Mouse (Mus musculus): ENCODE measurements around the gene Grik2. TPM values are rescaled to one million over a fixed set of nuclear protein-coding genes. Genes with fewer than 3 reads are reported as not detected.

Gene Grik2
- polyA plus RNA-seq, 1 experiment from 2014 or later: 6.5 TPM

DNA sequence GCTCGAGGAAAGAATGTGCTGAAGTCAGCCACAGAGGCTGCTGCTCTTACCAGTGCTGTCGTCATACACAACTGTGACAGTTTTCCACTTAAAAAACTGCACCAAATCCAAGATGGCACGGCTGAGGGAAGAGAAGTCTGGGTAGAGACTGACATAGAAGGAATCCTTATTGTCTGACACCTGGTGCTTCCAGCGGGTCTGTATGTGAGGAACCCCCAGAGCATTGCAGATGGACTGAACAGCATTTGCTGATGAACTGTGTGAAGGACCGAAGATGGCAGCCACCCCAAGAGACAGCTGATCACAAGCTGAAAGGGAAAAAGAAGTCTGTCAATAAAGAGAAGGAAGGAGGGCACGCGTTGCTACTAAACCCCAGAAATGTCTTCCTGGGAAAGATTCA lies 215.1 kb downstream of the Grik2 start:
- ATAC-seq (ENCODE audit: low FRiP score, low TSS enrichment): no peak
- H3K4me2 ChIP-seq (replicated peaks; ENCODE audit: low read depth, low read length): no peak overlapping the region
- WGBS: 86% methylated on average over 7 of the region's 7 CpGs
- no peaks in the 10 kb centered on the region for H3K9me3 ChIP-seq (ENCODE audit: control insufficient read depth, low read length)
- no peak overlapping the region for H3K9ac ChIP-seq (ENCODE audit: low read depth, low read length)
- no peaks in the 10 kb centered on the region for H3K36me3 ChIP-seq (ENCODE audit: control insufficient read depth, insufficient read depth, low read length)
- H3K4me3 ChIP-seq (ENCODE audit: low read length): no peak overlapping the region
- no peaks in the 10 kb centered on the region for H3K27me3 ChIP-seq (ENCODE audit: control insufficient read depth, insufficient read depth, low read length)
- H3K4me1 ChIP-seq (ENCODE audit: control insufficient read depth, insufficient read depth, low read length): no peaks in the 10 kb centered on the region
- no peak overlapping the region for H3K27ac ChIP-seq (ENCODE audit: low read depth, low read length)

DNA sequence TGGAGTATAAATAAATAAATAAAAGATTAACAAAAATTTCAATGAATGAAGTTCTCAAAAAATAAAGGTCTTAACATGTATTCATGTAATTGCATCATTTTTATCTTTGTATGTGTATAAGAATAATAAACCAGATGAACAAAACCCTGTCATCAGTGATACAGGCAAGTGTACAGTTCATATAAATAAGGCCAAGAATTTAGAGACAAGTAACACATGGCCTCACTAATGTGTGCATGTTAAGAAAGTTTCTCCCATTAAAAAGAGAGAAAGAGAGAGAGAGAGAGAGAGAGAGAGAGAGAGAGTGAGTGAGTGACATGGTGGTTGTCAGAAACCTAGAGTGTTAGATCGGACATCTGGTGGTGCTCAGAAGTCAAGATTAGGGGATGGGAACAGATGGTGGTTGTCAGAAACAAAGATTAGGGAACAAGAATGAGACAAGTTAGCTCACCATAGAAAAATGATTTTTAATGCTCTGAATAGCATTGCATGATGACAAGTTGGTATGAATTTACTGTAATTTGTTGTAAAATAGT lies 228.6 kb downstream of the Grik2 start:
- no peaks in the 10 kb centered on the region for H3K36me3 ChIP-seq (ENCODE audit: control insufficient read depth, insufficient read depth, low read length)
- no peaks in the 10 kb centered on the region for H3K9me3 ChIP-seq (ENCODE audit: control insufficient read depth, low read length)
- H3K27me3 ChIP-seq (ENCODE audit: control insufficient read depth, insufficient read depth, low read length): no peaks in the 10 kb centered on the region
- H3K4me2 ChIP-seq (replicated peaks; ENCODE audit: low read depth, low read length): no peak overlapping the region
- no peak overlapping the region for H3K9ac ChIP-seq (ENCODE audit: low read depth, low read length)
- H3K4me3 ChIP-seq (ENCODE audit: low read length): no peak overlapping the region
- WGBS: 88% methylated on average over 1 of the region's 1 CpGs
- no peaks in the 10 kb centered on the region for H3K4me1 ChIP-seq (ENCODE audit: control insufficient read depth, insufficient read depth, low read length)
- H3K27ac ChIP-seq (ENCODE audit: low read depth, low read length): no peak overlapping the region
- no peak for ATAC-seq (ENCODE audit: low FRiP score, low TSS enrichment)

DNA sequence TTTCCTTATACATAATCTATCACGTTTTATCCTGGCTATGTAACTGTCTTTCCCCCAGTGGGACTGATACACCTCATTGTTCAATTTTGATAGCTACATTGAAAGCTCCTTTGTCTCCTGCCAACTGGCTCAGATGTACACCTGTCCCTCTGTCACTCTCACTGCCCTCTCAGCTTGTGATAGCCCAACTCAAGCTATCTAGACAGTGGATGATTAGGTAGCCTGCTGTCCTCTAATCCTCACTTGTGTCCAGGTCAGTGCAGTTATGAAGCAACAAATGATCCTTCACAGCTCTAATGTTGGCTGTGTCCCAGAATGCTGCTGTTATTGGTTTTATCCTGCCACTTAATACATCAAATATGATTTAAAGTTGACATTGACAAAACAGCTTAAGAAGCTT lies 246.3 kb downstream of the Grik2 start:
- Histone ChIP-seq H3K4me3 (ENCODE audit: low read length) (no peak overlapping the region), H3K4me1 (ENCODE audit: control insufficient read depth, insufficient read depth, low read length) (no peaks in the 10 kb centered on the region), H3K36me3 (ENCODE audit: control insufficient read depth, insufficient read depth, low read length) (no peaks in the 10 kb centered on the region), H3K27ac (ENCODE audit: low read depth, low read length) (no peak overlapping the region), H3K9me3 (ENCODE audit: control insufficient read depth, low read length) (no peaks in the 10 kb centered on the region), H3K4me2 (replicated peaks; ENCODE audit: low read depth, low read length) (no peak overlapping the region), H3K27me3 (ENCODE audit: control insufficient read depth, insufficient read depth, low read length) (no peaks in the 10 kb centered on the region), H3K9ac (ENCODE audit: low read depth, low read length) (no peak overlapping the region)
- ATAC-seq (ENCODE audit: low FRiP score, low TSS enrichment): no peak
- 59% methylated on average over 1 of the region's 1 CpGs for WGBS

DNA sequence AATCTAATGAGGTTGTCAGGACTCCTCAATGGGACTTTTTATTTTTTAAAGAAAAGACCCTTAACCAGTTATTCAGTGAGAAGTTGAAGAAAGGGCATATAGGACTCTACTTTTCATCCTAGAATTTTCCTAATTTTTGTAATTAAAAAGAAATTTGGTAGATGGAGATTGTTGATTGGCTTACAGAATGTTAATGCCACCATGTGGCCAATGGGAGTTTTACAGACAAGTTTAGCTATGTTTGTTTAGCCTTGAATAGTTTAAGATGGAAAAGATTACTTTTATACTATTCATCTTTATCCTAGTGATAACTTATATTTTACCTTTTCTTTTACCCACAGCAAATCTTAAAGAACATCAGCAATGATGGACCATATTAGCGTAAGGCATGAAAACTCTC lies 268.8 kb downstream of the Grik2 start:
- H3K9me3 ChIP-seq (ENCODE audit: control insufficient read depth, low read length): no peaks in the 10 kb centered on the region
- no peak for ATAC-seq (ENCODE audit: low FRiP score, low TSS enrichment)
- H3K9ac ChIP-seq (ENCODE audit: low read depth, low read length): no peak overlapping the region
- no peak overlapping the region for H3K4me3 ChIP-seq (ENCODE audit: low read length)
- H3K4me1 ChIP-seq (ENCODE audit: control insufficient read depth, insufficient read depth, low read length): no peaks in the 10 kb centered on the region
- H3K27ac ChIP-seq (ENCODE audit: low read depth, low read length): no peak overlapping the region
- no peaks in the 10 kb centered on the region for H3K36me3 ChIP-seq (ENCODE audit: control insufficient read depth, insufficient read depth, low read length)
- no peaks in the 10 kb centered on the region for H3K27me3 ChIP-seq (ENCODE audit: control insufficient read depth, insufficient read depth, low read length)
- WGBS: 98% methylated on average over 1 of the region's 1 CpGs
- H3K4me2 ChIP-seq (replicated peaks; ENCODE audit: low read depth, low read length): no peak overlapping the region

DNA sequence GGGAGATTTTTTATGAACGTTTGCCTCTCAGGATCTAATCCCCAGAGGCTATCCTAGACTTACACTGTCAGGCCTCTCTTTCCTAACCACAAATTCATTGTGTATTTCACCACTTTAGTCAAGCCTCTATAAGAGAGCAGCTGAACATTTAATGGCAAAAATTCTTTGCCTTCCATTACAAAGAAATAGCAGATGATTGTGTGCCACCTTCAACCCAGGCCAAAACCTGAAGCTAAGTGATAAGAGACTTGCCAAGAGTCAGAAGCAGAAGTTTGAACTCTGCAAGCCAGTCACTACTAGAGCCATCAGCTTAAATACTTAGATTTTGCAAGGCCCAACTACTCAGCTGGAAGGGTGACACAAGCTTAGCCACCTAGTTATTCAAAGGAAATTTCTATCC lies 287.9 kb downstream of the Grik2 start:
- Histone ChIP-seq H3K27me3 (ENCODE audit: control insufficient read depth, insufficient read depth, low read length) (no peaks in the 10 kb centered on the region), H3K36me3 (ENCODE audit: control insufficient read depth, insufficient read depth, low read length) (no peaks in the 10 kb centered on the region), H3K9me3 (ENCODE audit: control insufficient read depth, low read length) (no peaks in the 10 kb centered on the region), H3K4me2 (replicated peaks; ENCODE audit: low read depth, low read length) (no peak overlapping the region), H3K4me1 (ENCODE audit: control insufficient read depth, insufficient read depth, low read length) (no peaks in the 10 kb centered on the region), H3K27ac (ENCODE audit: low read depth, low read length) (no peak overlapping the region), H3K9ac (ENCODE audit: low read depth, low read length) (no peak overlapping the region), H3K4me3 (ENCODE audit: low read length) (no peak overlapping the region)
- WGBS: 56% methylated on average over 1 of the region's 1 CpGs
- no peak for ATAC-seq (ENCODE audit: low FRiP score, low TSS enrichment)

DNA sequence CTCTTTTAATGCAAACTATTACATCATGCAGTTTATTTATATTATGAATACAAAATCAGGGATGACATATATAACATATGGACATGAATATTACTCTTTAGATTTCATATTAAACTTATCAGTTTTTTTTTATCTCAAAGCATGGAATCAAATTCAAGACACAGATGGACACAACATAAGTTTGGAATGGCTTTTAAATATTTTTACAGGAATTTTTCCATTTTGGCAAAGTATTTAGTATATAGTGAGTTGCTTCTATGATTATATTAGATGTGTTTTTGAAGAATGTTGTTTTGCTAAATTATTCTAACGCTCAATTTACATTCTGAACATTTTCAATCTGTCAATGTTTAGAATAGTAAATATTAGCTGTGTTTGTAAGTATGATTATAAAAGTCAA lies 291.3 kb downstream of the Grik2 start:
- no peak for ATAC-seq (ENCODE audit: low FRiP score, low TSS enrichment)
- Histone ChIP-seq H3K4me1 (ENCODE audit: control insufficient read depth, insufficient read depth, low read length) (no peaks in the 10 kb centered on the region), H3K36me3 (ENCODE audit: control insufficient read depth, insufficient read depth, low read length) (no peaks in the 10 kb centered on the region), H3K27ac (ENCODE audit: low read depth, low read length) (no peak overlapping the region), H3K9me3 (ENCODE audit: control insufficient read depth, low read length) (no peaks in the 10 kb centered on the region), H3K27me3 (ENCODE audit: control insufficient read depth, insufficient read depth, low read length) (no peaks in the 10 kb centered on the region), H3K9ac (ENCODE audit: low read depth, low read length) (no peak overlapping the region), H3K4me2 (replicated peaks; ENCODE audit: low read depth, low read length) (no peak overlapping the region), H3K4me3 (ENCODE audit: low read length) (no peak overlapping the region)
- 88% methylated on average over 1 of the region's 1 CpGs for WGBS

DNA sequence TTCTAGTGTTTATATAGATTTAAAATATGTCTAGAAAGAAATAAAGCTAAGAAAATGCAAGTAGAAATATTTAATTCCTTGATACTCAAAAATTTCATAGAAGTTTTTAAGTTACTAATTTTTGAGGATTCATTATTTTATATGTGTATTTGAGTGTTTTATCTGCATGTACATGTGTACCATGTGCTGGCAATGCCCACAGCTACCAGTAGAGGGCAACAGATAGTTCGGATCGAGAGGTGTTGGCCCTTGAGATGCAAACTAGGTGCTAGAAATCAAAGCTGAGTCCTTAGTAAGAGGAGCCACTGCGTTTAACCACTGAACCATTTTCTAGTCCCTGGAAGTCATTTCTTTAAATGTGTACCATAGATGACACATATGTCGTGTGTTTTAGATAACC lies 307.1 kb downstream of the Grik2 start:
- Histone ChIP-seq H3K27ac (ENCODE audit: low read depth, low read length) (no peak overlapping the region), H3K36me3 (ENCODE audit: control insufficient read depth, insufficient read depth, low read length) (no peaks in the 10 kb centered on the region), H3K4me1 (ENCODE audit: control insufficient read depth, insufficient read depth, low read length) (no peaks in the 10 kb centered on the region), H3K4me2 (replicated peaks; ENCODE audit: low read depth, low read length) (no peak overlapping the region), H3K9ac (ENCODE audit: low read depth, low read length) (no peak overlapping the region), H3K27me3 (ENCODE audit: control insufficient read depth, insufficient read depth, low read length) (no peaks in the 10 kb centered on the region), H3K4me3 (ENCODE audit: low read length) (no peak overlapping the region), H3K9me3 (ENCODE audit: control insufficient read depth, low read length) (no peaks in the 10 kb centered on the region)
- WGBS: 84% methylated on average over 4 of the region's 4 CpGs
- ATAC-seq (ENCODE audit: low FRiP score, low TSS enrichment): no peak

DNA sequence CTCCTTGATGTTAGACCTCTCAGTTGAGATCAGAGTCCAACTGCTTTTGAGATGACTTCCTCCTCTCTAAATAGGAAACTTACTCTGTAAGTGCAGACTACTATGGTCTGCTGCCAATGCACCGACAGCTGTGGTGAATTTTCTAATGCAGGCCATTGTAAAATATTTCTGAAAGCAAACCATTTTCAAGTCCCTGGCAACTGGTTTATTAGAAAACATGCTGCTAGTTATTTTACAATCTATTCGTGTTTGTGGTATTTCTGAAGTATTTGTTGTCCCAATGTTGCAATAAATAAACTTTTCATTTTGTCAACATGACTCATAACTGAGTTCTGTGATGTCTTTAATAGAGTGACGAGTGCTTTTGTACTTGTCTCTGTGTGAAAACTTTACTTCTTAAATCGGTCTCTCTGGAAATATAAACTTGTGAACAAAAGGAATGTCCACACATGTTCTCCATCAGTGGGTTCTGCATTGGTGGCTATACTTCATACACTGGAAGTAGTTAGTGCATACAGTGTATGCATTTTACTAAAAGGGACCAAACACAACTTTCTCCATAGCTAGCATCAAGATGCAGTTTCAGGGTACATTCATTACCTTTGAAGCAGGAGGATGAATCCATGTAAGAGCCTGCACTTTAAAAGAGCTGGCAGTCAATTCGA lies 308.3 kb downstream of the Grik2 start:
- Histone ChIP-seq H3K4me2 (replicated peaks; ENCODE audit: low read depth, low read length) (no peak overlapping the region), H3K9me3 (ENCODE audit: control insufficient read depth, low read length) (no peaks in the 10 kb centered on the region), H3K4me1 (ENCODE audit: control insufficient read depth, insufficient read depth, low read length) (no peaks in the 10 kb centered on the region), H3K9ac (ENCODE audit: low read depth, low read length) (no peak overlapping the region), H3K27ac (ENCODE audit: low read depth, low read length) (no peak overlapping the region), H3K27me3 (ENCODE audit: control insufficient read depth, insufficient read depth, low read length) (no peaks in the 10 kb centered on the region), H3K36me3 (ENCODE audit: control insufficient read depth, insufficient read depth, low read length) (no peaks in the 10 kb centered on the region), H3K4me3 (ENCODE audit: low read length) (no peak overlapping the region)
- ATAC-seq (ENCODE audit: low FRiP score, low TSS enrichment): no peak
- 80% methylated on average over 5 of the region's 5 CpGs for WGBS

DNA sequence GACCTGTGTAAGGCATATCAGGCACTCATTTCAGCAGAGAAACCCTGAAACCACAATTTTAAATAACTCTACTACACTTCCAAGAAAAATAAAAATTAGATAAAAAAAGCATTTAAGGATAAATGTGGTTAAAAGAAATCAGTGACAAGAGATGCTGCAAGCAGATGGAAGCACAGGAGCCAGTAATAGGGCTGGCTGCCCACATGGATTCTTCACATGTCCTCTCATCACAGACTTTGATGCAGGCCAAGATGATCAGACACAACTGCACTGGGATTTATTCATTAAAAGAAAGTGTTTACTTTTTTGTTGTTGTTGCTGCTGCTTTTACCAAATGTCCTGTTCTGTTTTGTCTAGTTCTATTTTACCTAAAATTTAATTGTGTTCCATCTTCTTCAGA lies 315.0 kb downstream of the Grik2 start:
- no peak overlapping the region for H3K4me2 ChIP-seq (replicated peaks; ENCODE audit: low read depth, low read length)
- H3K4me3 ChIP-seq (ENCODE audit: low read length): no peak overlapping the region
- no peak overlapping the region for H3K9ac ChIP-seq (ENCODE audit: low read depth, low read length)
- no peaks in the 10 kb centered on the region for H3K9me3 ChIP-seq (ENCODE audit: control insufficient read depth, low read length)
- H3K36me3 ChIP-seq (ENCODE audit: control insufficient read depth, insufficient read depth, low read length): no peaks in the 10 kb centered on the region
- ATAC-seq (ENCODE audit: low FRiP score, low TSS enrichment): no peak
- no peaks in the 10 kb centered on the region for H3K4me1 ChIP-seq (ENCODE audit: control insufficient read depth, insufficient read depth, low read length)
- H3K27ac ChIP-seq (ENCODE audit: low read depth, low read length): no peak overlapping the region
- no peaks in the 10 kb centered on the region for H3K27me3 ChIP-seq (ENCODE audit: control insufficient read depth, insufficient read depth, low read length)

Data from kidney, embryonic 14.5 days (tissue).